Mouse (Mus musculus) myocyte (in vitro differentiated cells): ENCODE results near the gene Sncb.

Source experiments
- E2F4 ChIP-seq: IDR thresholded peaks from one replicate; pipeline ENCODE4 v1.6.1; 2011; ENCODE audit warnings: mild to moderate bottlenecking, control low read depth, moderate library complexity; ENCODE audit not compliant: insufficient read depth
- MYOD1 ChIP-seq, 3 experiments: IDR thresholded peaks; one replicate each; pipeline ENCODE4 v1.6.1; 2011; ENCODE audit warnings: control low read depth in 2 of 3, low read depth in 2 of 3, mild to moderate bottlenecking in 2 of 3, moderate library complexity in 1 of 3; ENCODE audit not compliant: insufficient read length in 2 of 3, control insufficient read depth in 1 of 3
- POLR2A ChIP-seq: IDR thresholded peaks from one replicate; pipeline ENCODE4 v1.6.1; 2011; ENCODE audit warnings: low read depth, mild to moderate bottlenecking, control low read depth, moderate library complexity; ENCODE audit not compliant: insufficient read length
- POLR2AphosphoS2 ChIP-seq: IDR thresholded peaks from one replicate; pipeline ENCODE4 v1.6.1; 2011; ENCODE audit warnings: low read depth, control low read depth; ENCODE audit not compliant: insufficient read length
- TCF12 ChIP-seq: IDR thresholded peaks from one replicate; pipeline ENCODE4 v1.6.1; 2011; ENCODE audit warnings: mild to moderate bottlenecking, control low read depth; ENCODE audit not compliant: poor library complexity, insufficient read depth, severe bottlenecking

- TF ChIP-seq POLR2A (no peak), POLR2AphosphoS2 (no peak), TCF12 (no peak), E2F4 (no peak), MYOD1 (IDR thresholded peaks at IDR 0.05; ENCODE audit: control insufficient read depth in 1 of 3, insufficient read length in 2 of 3, low read depth in 2 of 3) (no peak)
These were observed 16.5 kb downstream of the Sncb start, which contains the start of gene Gprin1 for GRCm38 (mm10) chr13:54749864-54750411.
